In genomic region chr11:92134891-92135590, GRCm38 (mm10) we compare ENCODE assay signal across 18 mouse cellular contexts.
DNase-seq lines count a peak whose midpoint lies in the region; ATAC-seq and TF ChIP-seq lines count a peak whose summit lies in the region.
"Had no signal": no experiment of that assay in that cellular context is flagged by ENCODE, and none has a peak within 500 bp of the region (broad histone marks: within the 10 kb centered on the region; RNA-seq: fewer than 3 reads in every experiment).

No protein-coding gene starts in this region.

- H3K4me2 ChIP-seq in embryonic facial prominence, embryonic 14.5 days (ENCODE audit: low read depth, low read length), result no peak overlapping the region
- no peak overlapping the region for H3K4me2 ChIP-seq in forebrain, embryonic 14.5 days (ENCODE audit: low read length)
- H3K4me2 ChIP-seq in hindbrain, embryonic 16.5 days (ENCODE audit: low read length), result no peak overlapping the region
- H3K4me2 ChIP-seq: liver, embryonic 12.5 days; lung, embryonic 15.5 days had no signal

- no peaks in the 10 kb centered on the region for H3K4me1 ChIP-seq in embryonic facial prominence, embryonic 14.5 days (ENCODE audit: control insufficient read depth, insufficient read depth, low read length)
- 0 out of 2 replicates have a peak, but pooled peaks cover 3% of the 10 kb centered on the region for H3K4me1 ChIP-seq in embryonic facial prominence, embryonic 10.5 days
- H3K4me1 ChIP-seq in forebrain, embryonic 14.5 days (ENCODE audit: control insufficient read depth, insufficient read depth, low read length), result no peaks in the 10 kb centered on the region; the same call in 1 of the 2 replicates
- no peaks in the 10 kb centered on the region for H3K4me1 ChIP-seq in hindbrain, embryonic 16.5 days (ENCODE audit: control insufficient read depth, insufficient read depth, low read depth, low read length)
- H3K4me1 ChIP-seq: limb, embryonic 10.5 days; liver, embryonic 12.5 days; lung, embryonic 15.5 days had no signal

- H3K36me3 ChIP-seq in embryonic facial prominence, embryonic 14.5 days (ENCODE audit: control insufficient read depth, insufficient read depth, low read length), result no peaks in the 10 kb centered on the region
- H3K36me3 ChIP-seq in embryonic facial prominence, embryonic 10.5 days (replicated peaks), result no peaks in the 10 kb centered on the region
- H3K36me3 ChIP-seq in forebrain, embryonic 14.5 days (ENCODE audit: control insufficient read depth, insufficient read depth, low read length), result no peaks in the 10 kb centered on the region
- no peaks in the 10 kb centered on the region for H3K36me3 ChIP-seq in hindbrain, embryonic 16.5 days (ENCODE audit: control insufficient read depth, insufficient read depth, low read length)
- H3K36me3 ChIP-seq: limb, embryonic 10.5 days; liver, embryonic 12.5 days; lung, embryonic 15.5 days had no signal

- TF ChIP-seq POLR2A in brain, embryonic 14.5 days (IDR thresholded peaks at IDR 0.05; ENCODE audit: borderline replicate concordance, extremely low read depth, insufficient read depth, insufficient read length, poor library complexity, severe bottlenecking), result no peak

- H3K9me3 ChIP-seq in embryonic facial prominence, embryonic 14.5 days (ENCODE audit: control insufficient read depth, low read length), result no peaks in the 10 kb centered on the region
- H3K9me3 ChIP-seq in embryonic facial prominence, embryonic 10.5 days, result no peaks in the 10 kb centered on the region
- no peaks in the 10 kb centered on the region for H3K9me3 ChIP-seq in forebrain, embryonic 14.5 days (replicated peaks; ENCODE audit: control insufficient read depth, low read length)
- no peaks in the 10 kb centered on the region for H3K9me3 ChIP-seq in hindbrain, embryonic 16.5 days (ENCODE audit: control insufficient read depth, low read length)
- H3K9me3 ChIP-seq: limb, embryonic 10.5 days; liver, embryonic 12.5 days; lung, embryonic 15.5 days had no signal

- H3K9ac ChIP-seq in embryonic facial prominence, embryonic 14.5 days (ENCODE audit: low read depth, low read length), result no peak overlapping the region
- no peak overlapping the region for H3K9ac ChIP-seq in forebrain, embryonic 14.5 days (ENCODE audit: low read length)
- H3K9ac ChIP-seq in hindbrain, embryonic 16.5 days (ENCODE audit: low read depth, low read length), result no peak overlapping the region
- H3K9ac ChIP-seq: liver, embryonic 12.5 days; lung, embryonic 15.5 days had no signal

- no peak for ATAC-seq in embryonic facial prominence, embryonic 14.5 days (ENCODE audit: low read depth)
- peak; percentile 82 for ATAC-seq in forebrain, embryonic 14.5 days
- ATAC-seq in hindbrain, embryonic 16.5 days, result 0 out of 2 replicates have a peak, but pooled peaks have one; percentile 37
- ATAC-seq: liver, embryonic 12.5 days had no signal

- H3K27me3 ChIP-seq in embryonic facial prominence, embryonic 14.5 days (replicated peaks; ENCODE audit: control insufficient read depth, insufficient read depth, low read length), result no peaks in the 10 kb centered on the region
- H3K27me3 ChIP-seq in embryonic facial prominence, embryonic 10.5 days (replicated peaks; ENCODE audit: low read depth, poor library complexity, severe bottlenecking), result no peaks in the 10 kb centered on the region
- H3K27me3 ChIP-seq in forebrain, embryonic 14.5 days (replicated peaks; ENCODE audit: control insufficient read depth, insufficient read depth, low read length), result no peaks in the 10 kb centered on the region
- no peaks in the 10 kb centered on the region for H3K27me3 ChIP-seq in hindbrain, embryonic 16.5 days (replicated peaks; ENCODE audit: control insufficient read depth, insufficient read depth, low read length)
- H3K27me3 ChIP-seq: CH12.LX; liver, embryonic 12.5 days; lung, embryonic 15.5 days had no signal

- H3K27ac ChIP-seq in embryonic facial prominence, embryonic 14.5 days (replicated peaks; ENCODE audit: low read depth, low read length), result no peak overlapping the region
- no peak overlapping the region for H3K27ac ChIP-seq in embryonic facial prominence, embryonic 10.5 days (replicated peaks)
- peak overlapping the region; percentile 53; the same call in 1 of the 2 replicates for H3K27ac ChIP-seq in forebrain, embryonic 14.5 days (ENCODE audit: low read depth, low read length)
- no peak overlapping the region for H3K27ac ChIP-seq in hindbrain, embryonic 16.5 days (ENCODE audit: low read depth, low read length)
- H3K27ac ChIP-seq: gastrocnemius, adult 2 months; limb, embryonic 10.5 days; liver, embryonic 12.5 days; lung, embryonic 15.5 days had no signal

- peak; percentile 1 for DNase-seq in embryonic facial prominence, embryonic 14.5 days (ENCODE audit: low spot score)
- DNase-seq in embryonic facial prominence, embryonic 10.5 days (ENCODE audit: low spot score), result no peak
- peak; percentile 78 for DNase-seq in brain, embryonic 14.5 days (ENCODE audit: low read depth)
- peak; percentile 45 for DNase-seq in forebrain, embryonic 14.5 days (ENCODE audit: low spot score)
- DNase-seq in spleen, postnatal 4 days (ENCODE audit: low spot score in 2 of 2), result no peak
- DNase-seq in right cerebral cortex, adult 18-20 months, result no peak
- DNase-seq in left cerebral cortex, postnatal 25 days (ENCODE audit: low spot score in 2 of 2), result no peak
- DNase-seq: cerebellum, adult 11 months; gastrocnemius, adult 2 months; heart, adult 18-20 months; kidney, adult 8-10 months; kidney, postnatal 4 days; thymus, postnatal 4 days had no signal

- intact Hi-C loops in left cerebral cortex, postnatal 25 days (cut with DNase I), result loop anchor here (10.0 kb wide), 1 partner anchor 960 kb away; the partner anchor contains the start of gene Car10

- no peak overlapping the region for H3K4me3 ChIP-seq in embryonic facial prominence, embryonic 14.5 days (ENCODE audit: low read depth, low read length)
- no peak overlapping the region for H3K4me3 ChIP-seq in embryonic facial prominence, embryonic 10.5 days
- no peak overlapping the region for H3K4me3 ChIP-seq in forebrain, embryonic 14.5 days (ENCODE audit: low read depth, low read length)
- H3K4me3 ChIP-seq in hindbrain, embryonic 16.5 days (ENCODE audit: low read length), result no peak overlapping the region
- H3K4me3 ChIP-seq: gastrocnemius, adult 2 months; limb, embryonic 10.5 days; liver, embryonic 12.5 days; lung, embryonic 15.5 days had no signal

- no peak for TF ChIP-seq CTCF in brain, embryonic 14.5 days (IDR thresholded peaks at IDR 0.05; ENCODE audit: borderline replicate concordance, extremely low read depth, insufficient read depth, insufficient read length)

- 41% methylated on average over 3 of the region's 3 CpGs for WGBS in embryonic facial prominence, embryonic 14.5 days
- WGBS in embryonic facial prominence, embryonic 10.5 days, result 52% methylated on average over 3 of the region's 3 CpGs
- 16% methylated on average over 3 of the region's 3 CpGs for WGBS in forebrain, embryonic 14.5 days
- WGBS in hindbrain, embryonic 16.5 days, result 16% methylated on average over 3 of the region's 3 CpGs

Comparison
In these comparisons a context has a peak if more than half of its experiments do, and no peak if none do; other contexts are left out.
1. DNase-seq: peak in embryonic facial prominence, embryonic 14.5 days (single experiment), brain, embryonic 14.5 days (single experiment) and forebrain, embryonic 14.5 days (single experiment); none in embryonic facial prominence, embryonic 10.5 days (single experiment), spleen, postnatal 4 days (0 of 2), right cerebral cortex, adult 18-20 months (single experiment) and left cerebral cortex, postnatal 25 days (0 of 2).